Mouse (Mus musculus) frontal cortex, postnatal 14 days (tissue): ENCODE data around the gene Msx1.
A peak's percentile ranks its signal among the peaks of the same experiment; 100 is the strongest.
"Not testable (repeated sequence)": the region's sequence is repeated elsewhere in the genome, so short reads cannot be mapped to it uniquely, and the experiment has no call there.

ENCODE experiments used
- DNase-seq, 2 experiments: peaks; one replicate each; pipeline ENCODE4 v3.0.0; 2022; ENCODE audit warnings: low spot score in 2 of 2

The Msx1 gene

GRCm38 (mm10) chr5:37824461-37824795 lies at the start of gene Msx1:
TSS of gene Msx1 (minus strand) at chr5:37824583.
- DNase-seq: peak in 1 of 2 experiments; percentile 46

GRCm38 (mm10) chr5:37865471-37865870 lies 41.1 kb upstream of the Msx1 start:
- DNase-seq: no peak

- no peak for DNase-seq
These were observed 39.9 kb upstream of the Msx1 start for GRCm38 (mm10) chr5:37864309-37864708.

- DNase-seq: no peak
These were observed 36.5 kb upstream of the Msx1 start for GRCm38 (mm10) chr5:37860846-37861245.

- peak; percentile 37 to 61 for DNase-seq
These were observed 35.9 kb upstream of the Msx1 start for GRCm38 (mm10) chr5:37860151-37860721.

GRCm38 (mm10) chr5:37857763-37858545 lies 33.6 kb upstream of the Msx1 start:
- peak; percentile 20 to 36 for DNase-seq

- DNase-seq: no peak
These were observed 31.7 kb upstream of the Msx1 start for GRCm38 (mm10) chr5:37856057-37856456.

GRCm38 (mm10) chr5:37854233-37854632 lies 29.9 kb upstream of the Msx1 start:
- no peak for DNase-seq

- no peak for DNase-seq
These were observed 27.1 kb upstream of the Msx1 start for GRCm38 (mm10) chr5:37851305-37851982.

- no peak for DNase-seq
These were observed 24.8 kb upstream of the Msx1 start for GRCm38 (mm10) chr5:37848991-37849719.

GRCm38 (mm10) chr5:37836267-37836646 lies 11.9 kb upstream of the Msx1 start:
- DNase-seq: no peak

GRCm38 (mm10) chr5:37835590-37836266 lies 11.3 kb upstream of the Msx1 start:
- no peak for DNase-seq

- no peak for DNase-seq
These were observed 8.4 kb upstream of the Msx1 start for GRCm38 (mm10) chr5:37832766-37833165.

GRCm38 (mm10) chr5:37832031-37832430 lies 7.6 kb upstream of the Msx1 start:
- DNase-seq: no peak

- DNase-seq: not testable (repeated sequence)
These were observed 6.1 kb upstream of the Msx1 start for GRCm38 (mm10) chr5:37830436-37830835.

- DNase-seq: no peak
These were observed 5.5 kb upstream of the Msx1 start for GRCm38 (mm10) chr5:37829926-37830325.

GRCm38 (mm10) chr5:37829296-37829670 lies 4.9 kb upstream of the Msx1 start:
- no peak for DNase-seq

- DNase-seq: no peak
These were observed 4.4 kb upstream of the Msx1 start for GRCm38 (mm10) chr5:37828591-37829295.

- DNase-seq: no peak
These were observed 3.6 kb upstream of the Msx1 start for GRCm38 (mm10) chr5:37828001-37828400.

- DNase-seq: no peak
These were observed 3.2 kb upstream of the Msx1 start for GRCm38 (mm10) chr5:37827626-37827950.
